Mouse (Mus musculus) urinary bladder, adult 2 months (tissue): ENCODE measurements around the gene Utrn. TPM values are rescaled to one million over a fixed set of nuclear protein-coding genes. Genes with fewer than 3 reads are reported as not detected.

ENCODE experiments used
- DNase-seq: peaks from one replicate; pipeline ENCODE4 v3.0.0; 2022; ENCODE audit warnings: low spot score
- polyA plus RNA-seq: library from polyadenylated mRNA; depleted of rRNA; stranded (reverse); fragments of >200 nt; gene quantifications from 2 replicates; pipeline ENCODE4 v1.2.3, GENCODE M21; 2012

Gene Utrn
- polyA plus RNA-seq, 1 experiment, result 41.1 TPM

- no peak for DNase-seq
These were observed 137.7 kb downstream of the Utrn start for GRCm38 (mm10) chr10:12731459-12731858.

DNA sequence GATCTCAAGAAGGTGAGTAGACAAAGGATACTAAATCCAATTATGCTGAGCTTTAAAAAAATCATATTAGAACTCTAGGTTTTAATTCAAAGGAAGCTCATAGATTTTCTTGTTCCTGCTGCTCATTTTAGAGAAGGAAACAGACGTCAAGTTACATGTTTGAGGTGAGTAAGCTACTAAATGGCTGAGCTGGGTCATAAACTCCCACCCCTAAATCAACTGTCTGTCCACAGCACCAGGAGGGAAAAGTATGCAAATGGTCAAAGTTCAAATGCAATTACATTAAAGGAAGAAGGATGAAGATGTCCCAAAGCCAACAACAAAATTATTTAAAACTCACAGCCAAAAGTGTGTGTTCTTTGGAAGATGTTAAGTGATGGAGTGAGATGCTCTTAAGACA lies 139.5 kb downstream of the Utrn start:
- DNase-seq, result no peak

GRCm38 (mm10) chr10:12729033-12729432 lies 140.1 kb downstream of the Utrn start:
- no peak for DNase-seq

GRCm38 (mm10) chr10:12727881-12728280 lies 141.3 kb downstream of the Utrn start:
- no peak for DNase-seq

DNA sequence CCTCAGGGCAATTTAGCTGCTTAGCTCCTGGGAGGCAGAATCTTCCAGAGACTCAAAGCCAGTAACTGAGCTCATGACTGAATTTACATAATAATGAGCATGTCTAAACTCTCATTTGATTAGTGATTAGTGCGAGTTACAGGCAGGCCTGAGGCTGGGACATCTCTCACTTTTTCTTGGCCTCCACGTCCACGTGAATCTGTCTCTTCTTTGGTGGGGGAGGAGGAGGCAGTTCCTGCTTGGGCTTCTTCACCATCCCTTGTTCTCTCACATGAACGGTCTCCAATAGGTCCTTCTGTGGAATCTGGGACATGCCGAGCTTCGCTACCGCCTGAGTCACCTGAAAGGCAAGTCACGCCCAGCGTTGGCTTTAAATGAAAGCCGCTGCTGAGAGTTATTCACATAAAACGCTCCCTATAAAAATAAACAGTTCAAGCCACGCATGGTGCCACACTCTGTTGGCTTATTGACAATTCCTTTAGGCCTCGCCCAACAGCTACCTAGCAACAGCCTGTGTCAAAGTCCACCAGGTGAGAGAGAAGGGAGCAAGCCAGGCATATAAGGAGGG lies 143.0 kb downstream of the Utrn start:
- DNase-seq, result no peak

GRCm38 (mm10) chr10:12724247-12725001 lies 144.7 kb downstream of the Utrn start:
- no peak for DNase-seq

- DNase-seq, result no peak
These were observed 145.9 kb downstream of the Utrn start for GRCm38 (mm10) chr10:12723269-12723668.

DNA sequence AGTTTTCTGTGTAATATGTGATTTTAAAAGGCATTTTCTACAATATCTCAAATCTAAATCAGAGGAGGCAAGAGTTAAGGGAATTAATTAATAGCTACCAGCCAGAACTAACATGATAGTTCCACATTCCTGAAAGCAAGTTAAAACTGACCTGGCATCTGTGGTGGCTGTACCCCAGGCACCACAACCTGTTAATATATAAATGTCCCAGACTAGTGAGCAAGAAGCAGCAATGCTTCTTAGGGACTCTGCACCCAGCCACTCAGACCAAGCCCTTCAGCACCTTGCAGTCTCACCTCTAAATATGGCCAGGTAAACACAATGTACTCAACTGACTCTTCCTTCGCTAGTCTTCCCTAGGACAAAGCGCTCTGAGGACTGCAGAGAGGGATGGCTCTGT lies 147.1 kb downstream of the Utrn start:
- no peak for DNase-seq

GRCm38 (mm10) chr10:12718386-12718785 lies 150.8 kb downstream of the Utrn start:
- no peak for DNase-seq

- no peak for DNase-seq
These were observed 151.8 kb downstream of the Utrn start for GRCm38 (mm10) chr10:12717381-12717780.

DNA sequence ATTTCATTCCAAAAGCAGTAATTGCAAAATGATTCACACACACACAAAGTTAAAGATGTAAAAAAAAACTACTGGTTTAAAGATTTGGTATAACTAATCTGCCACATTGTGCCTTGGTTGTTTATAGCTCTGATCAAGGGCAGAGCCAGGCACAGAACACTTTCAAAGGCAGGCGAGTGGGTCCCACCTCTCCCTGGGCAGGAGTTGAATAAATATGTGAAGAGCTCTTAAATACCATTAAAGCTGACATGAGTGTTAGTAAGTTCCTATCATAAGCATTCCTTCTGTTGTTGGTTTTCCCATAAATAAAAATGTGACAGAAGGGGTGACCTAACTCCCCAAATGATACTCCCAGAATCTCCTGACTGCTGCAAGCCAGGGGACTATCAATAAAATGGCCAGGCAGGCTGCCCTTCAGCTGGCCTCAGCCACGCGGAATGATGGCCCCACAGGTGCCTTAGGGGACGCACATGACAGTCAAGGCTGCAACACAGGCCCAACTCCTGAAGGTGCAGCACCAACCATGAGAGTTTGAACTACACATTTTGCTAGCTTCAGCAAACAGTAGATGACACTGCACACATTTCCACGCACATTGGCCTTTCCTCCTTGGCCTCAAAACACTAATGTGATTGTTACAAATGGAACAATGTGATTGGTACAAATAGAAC lies 152.4 kb downstream of the Utrn start:
- DNase-seq, result no peak

DNA sequence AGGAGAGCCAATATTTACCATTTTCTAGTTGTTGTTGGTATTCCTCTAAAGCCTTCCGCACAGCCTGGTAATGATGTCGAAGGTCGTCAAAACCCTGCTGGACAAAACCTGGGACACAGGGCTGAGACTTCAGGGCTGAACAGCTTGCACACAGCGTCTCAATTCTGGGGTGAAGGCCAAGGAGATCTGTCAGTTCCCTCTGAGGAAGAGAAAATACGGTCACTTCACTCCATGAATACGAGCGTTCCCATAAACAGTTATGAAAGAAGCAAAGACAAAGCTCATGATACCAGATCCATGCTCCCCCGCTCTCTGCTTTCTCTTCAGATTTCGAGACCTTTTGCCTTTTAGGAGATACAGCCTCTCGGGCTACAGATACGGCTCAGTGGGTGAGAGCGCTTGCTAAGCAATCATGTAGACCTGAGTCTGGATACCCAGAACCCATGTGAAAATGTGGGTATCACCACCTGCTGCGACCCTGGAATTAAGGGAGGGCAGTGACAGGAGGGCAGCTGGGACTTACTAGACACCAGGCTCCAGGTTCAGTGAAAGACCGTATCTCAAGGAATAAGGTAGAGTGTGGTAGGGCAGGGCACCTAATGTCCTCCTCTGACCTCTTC lies 155.8 kb downstream of the Utrn start:
- DNase-seq, result no peak

DNA sequence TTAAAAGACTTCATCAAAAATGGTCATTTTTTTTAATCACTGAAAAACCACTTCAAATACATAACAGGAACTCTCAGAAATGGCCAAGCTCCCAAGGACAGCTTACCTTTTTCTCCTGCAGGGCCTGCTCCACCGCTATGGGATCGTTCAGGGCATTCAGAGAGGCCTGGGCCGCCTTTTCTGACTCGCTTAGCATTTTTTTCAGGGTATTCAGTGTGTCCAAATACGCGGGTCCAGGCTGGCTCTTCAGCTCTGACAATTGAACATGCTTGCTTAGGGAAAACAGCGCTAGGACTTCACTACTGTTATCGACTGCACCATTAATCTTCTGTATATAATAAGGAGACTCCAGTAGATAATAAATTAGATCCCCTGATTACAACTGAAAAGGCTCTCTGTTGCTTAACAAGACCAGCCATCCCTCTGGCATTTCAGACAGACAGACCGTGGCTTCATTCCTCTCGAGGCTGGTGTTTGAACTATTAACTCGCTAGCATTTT lies 157.8 kb downstream of the Utrn start:
- DNase-seq, result no peak

DNA sequence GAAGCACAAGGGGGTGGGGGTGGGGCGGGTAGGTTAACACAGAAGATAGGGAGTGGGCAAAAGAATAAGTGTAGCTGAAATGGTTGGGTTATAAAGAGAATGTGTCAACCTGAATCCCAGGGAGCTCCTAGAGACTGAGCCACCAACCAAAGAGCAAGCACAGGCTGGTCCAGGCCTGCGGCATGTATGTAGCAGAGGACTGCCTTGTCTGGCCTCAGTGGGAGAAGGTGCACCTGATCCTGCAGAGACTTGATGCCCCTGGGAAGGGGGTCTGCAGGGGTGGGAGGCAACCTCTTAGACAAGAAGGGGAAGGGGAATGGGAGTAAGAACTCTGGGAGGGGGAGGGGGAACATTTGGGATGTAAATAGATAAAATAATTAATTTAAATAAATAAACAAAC lies 162.6 kb downstream of the Utrn start:
- no peak for DNase-seq

- no peak for DNase-seq
These were observed 163.2 kb downstream of the Utrn start for GRCm38 (mm10) chr10:12705990-12706389.

DNA sequence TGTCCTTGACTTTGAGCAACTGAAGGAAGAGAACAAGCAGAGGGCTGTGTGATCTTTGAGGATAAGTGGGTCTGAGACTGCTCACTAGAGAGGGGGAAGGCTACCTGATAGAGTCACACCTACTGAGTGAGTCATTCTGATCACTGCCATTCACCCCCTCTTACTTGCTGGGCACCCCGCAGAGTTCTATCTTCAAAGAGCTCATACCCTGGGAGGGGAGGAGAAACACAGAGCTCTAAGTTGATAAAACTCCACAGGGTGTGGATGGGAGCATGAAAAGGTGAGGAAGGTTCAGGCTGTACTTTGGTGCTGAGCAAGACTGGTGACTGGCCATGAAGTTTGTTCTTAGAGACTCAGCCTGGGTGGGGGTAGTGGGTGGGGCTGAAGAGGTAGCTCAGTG lies 164.9 kb downstream of the Utrn start:
- DNase-seq, result no peak

- DNase-seq, result no peak
These were observed 165.6 kb downstream of the Utrn start for GRCm38 (mm10) chr10:12703526-12703925.

GRCm38 (mm10) chr10:12702140-12702539 lies 167.0 kb downstream of the Utrn start:
- no peak for DNase-seq

DNA sequence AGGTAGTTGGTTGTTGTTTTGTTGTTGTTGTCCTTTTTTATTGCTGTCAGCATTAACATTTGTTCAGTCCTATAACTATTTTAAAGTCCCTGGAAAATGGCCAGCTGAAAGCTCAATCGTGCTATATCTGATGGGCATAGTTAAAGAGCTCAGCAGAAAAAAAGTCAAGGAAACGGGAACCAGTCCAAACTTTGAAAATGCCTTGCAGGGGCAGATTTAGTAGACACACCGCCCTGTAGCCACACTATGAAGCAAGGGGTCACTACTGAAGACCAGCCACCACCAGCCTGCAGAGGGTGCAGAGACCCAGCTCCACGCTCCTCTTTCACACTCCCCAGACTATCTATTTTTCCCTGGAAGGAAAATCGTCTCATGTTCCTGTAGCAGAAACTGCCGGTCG lies 167.5 kb downstream of the Utrn start:
- no peak for DNase-seq

DNA sequence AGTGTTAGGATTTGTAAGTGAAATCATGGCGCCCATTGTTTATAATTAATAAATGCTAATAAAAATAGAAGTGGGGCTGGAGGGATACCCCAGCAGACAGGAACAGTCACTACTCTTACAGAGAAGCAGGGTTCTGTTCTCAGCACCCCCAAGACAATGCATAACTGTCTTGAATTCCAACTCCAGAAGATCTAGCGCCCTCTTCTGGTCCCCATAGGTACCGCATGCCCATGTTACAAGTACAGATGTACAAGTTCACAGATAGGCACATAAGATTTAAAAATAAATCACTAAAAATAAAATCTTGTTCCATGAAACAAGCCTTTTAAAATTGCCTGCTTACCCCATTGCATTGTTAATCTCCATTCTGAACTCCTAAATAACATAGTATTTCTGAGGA lies 168.6 kb downstream of the Utrn start:
- no peak for DNase-seq

- DNase-seq, result no peak
These were observed 171.3 kb downstream of the Utrn start for GRCm38 (mm10) chr10:12697902-12698301.

DNA sequence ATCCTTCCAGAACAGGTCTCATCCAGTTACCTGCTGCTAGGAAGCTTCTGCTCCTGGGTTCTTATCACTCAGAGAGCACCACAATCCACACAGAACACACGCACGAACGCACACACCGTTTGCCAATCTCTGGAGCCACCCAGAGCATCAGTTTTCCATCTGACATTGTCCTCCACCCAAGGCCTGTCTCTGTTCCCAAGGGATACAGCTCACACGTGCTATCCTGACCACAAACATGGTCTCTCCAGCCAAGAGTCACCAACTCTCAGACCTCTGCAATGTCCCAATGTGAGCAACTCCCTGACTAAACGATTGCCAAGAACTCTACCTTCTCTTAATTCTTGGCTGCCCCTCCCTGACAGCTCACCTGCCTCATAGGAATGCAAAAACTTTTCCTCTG lies 172.5 kb downstream of the Utrn start:
- DNase-seq, result no peak

- no peak for DNase-seq
These were observed 174.4 kb downstream of the Utrn start for GRCm38 (mm10) chr10:12694774-12695173.
